ENCODE assay signal across 8 mouse cellular contexts in the genomic region with DNA sequence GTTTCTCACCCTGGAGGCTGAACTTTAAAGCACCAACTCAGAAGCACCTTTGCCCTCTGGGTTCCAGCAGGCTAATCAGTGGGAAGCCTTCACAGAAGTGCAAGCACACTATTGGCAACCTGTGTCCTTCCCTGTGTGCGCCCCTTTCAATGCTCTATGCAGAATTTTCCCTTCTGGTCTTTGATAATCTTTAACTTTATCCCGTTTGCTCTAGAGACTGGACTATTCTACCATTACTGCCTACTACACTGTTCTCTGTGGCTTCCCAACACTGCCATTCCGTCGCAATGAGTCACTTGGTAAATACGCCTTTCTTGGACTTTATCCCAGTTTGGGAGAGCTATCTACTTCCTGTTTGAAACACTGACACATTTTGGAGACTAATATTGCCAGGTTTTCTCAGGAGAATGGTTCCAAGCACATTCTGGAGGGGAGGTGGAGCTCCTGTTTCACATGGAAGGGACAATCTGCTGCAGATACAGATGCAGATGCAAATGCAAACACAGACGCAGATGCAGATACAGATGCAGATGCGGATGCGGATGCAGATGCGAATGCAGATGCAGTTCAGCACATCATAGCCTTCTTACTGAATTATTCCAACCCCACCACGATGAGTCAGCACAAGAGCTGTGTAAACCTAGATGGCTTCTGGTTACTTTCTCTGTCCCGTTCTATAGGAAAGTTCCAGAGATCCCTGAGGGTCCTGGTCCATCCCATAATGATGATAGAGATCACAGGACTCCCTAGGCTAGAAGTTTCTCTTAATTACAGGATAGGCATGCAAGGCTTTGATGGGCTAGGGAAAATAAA. TPM values are rescaled to one million over a fixed set of nuclear protein-coding genes. Genes with fewer than 3 reads are reported as not detected.
DNase-seq lines count a peak whose midpoint lies in the region; ATAC-seq and TF ChIP-seq lines count a peak whose summit lies in the region.

No protein-coding gene starts in this region.

- 25% methylated on average over 11 of the region's 11 CpGs for WGBS in heart, adult 2 months
- 53% methylated on average over 11 of the region's 11 CpGs for WGBS in kidney, postnatal 0 days
- WGBS in liver, postnatal 0 days (ENCODE audit: insufficient replicate concordance): 46% methylated on average over 11 of the region's 11 CpGs

- peak overlapping the region; percentile 21; the same call in 1 of the 2 replicates for H3K4me3 ChIP-seq in heart, adult 2 months
- no peak overlapping the region for H3K4me3 ChIP-seq in kidney, postnatal 0 days (replicated peaks; ENCODE audit: low read depth, low read length)
- no peak overlapping the region for H3K4me3 ChIP-seq in liver, postnatal 0 days (ENCODE audit: low read depth, low read length)

- H3K27ac ChIP-seq in heart, adult 2 months: peak overlapping the region; percentile 85
- H3K27ac ChIP-seq in kidney, postnatal 0 days: peak overlapping the region; percentile 75; the same call in 1 of the 2 replicates
- H3K27ac ChIP-seq in liver, postnatal 0 days (ENCODE audit: low read depth): peak overlapping the region; percentile 92

- no peak overlapping the region for H3K4me2 ChIP-seq in kidney, postnatal 0 days (ENCODE audit: low read length)
- no peak overlapping the region for H3K4me2 ChIP-seq in liver, postnatal 0 days (ENCODE audit: low read depth, low read length)

- H3K9me3 ChIP-seq in kidney, postnatal 0 days (replicated peaks; ENCODE audit: low read length): no peaks in the 10 kb centered on the region
- no peaks in the 10 kb centered on the region for H3K9me3 ChIP-seq in liver, postnatal 0 days (ENCODE audit: low read length)

- H3K4me1 ChIP-seq in heart, adult 2 months (ENCODE audit: control insufficient read depth, insufficient read depth, low read length): peaks cover 13% of the 10 kb centered on the region
- H3K4me1 ChIP-seq in kidney, postnatal 0 days (replicated peaks; ENCODE audit: insufficient read depth, low read length): no peaks in the 10 kb centered on the region
- peaks cover 13% of the 10 kb centered on the region for H3K4me1 ChIP-seq in liver, postnatal 0 days (ENCODE audit: insufficient read depth)

- peaks cover 13% of the 10 kb centered on the region for H3K36me3 ChIP-seq in heart, adult 2 months (ENCODE audit: control insufficient read depth, insufficient read depth, low read length)
- H3K36me3 ChIP-seq in kidney, postnatal 0 days (ENCODE audit: insufficient read depth, low read length): no peaks in the 10 kb centered on the region
- no peaks in the 10 kb centered on the region for H3K36me3 ChIP-seq in liver, postnatal 0 days (replicated peaks; ENCODE audit: insufficient read depth, low read length)

- TF ChIP-seq CTCF in heart, adult 2 months (IDR thresholded peaks at IDR 0.05): no peak
- TF ChIP-seq CTCF in kidney, postnatal 0 days (IDR thresholded peaks at IDR 0.05; ENCODE audit: low read depth): no peak
- no peak for TF ChIP-seq CTCF in liver, postnatal 0 days (IDR thresholded peaks at IDR 0.05; ENCODE audit: low read depth)

- no peak for TF ChIP-seq EP300 in heart, adult 2 months (IDR thresholded peaks at IDR 0.05; ENCODE audit: insufficient read depth, low read depth, low read length)
- peak; percentile 86 for TF ChIP-seq EP300 in liver, postnatal 0 days (IDR thresholded peaks at IDR 0.05; ENCODE audit: low read depth)

- intact Hi-C loops in heart, adult 2 months (cut with DNase I): loop anchor here (2.0 to 5.0 kb wide), 3 partner anchors 16 to 72 kb away; a partner anchor contains a TSS

- 0 out of 2 replicates have a peak, but pooled peaks have one; percentile 22 for TF ChIP-seq POLR2A in heart, adult 2 months (IDR thresholded peaks at IDR 0.05; ENCODE audit: insufficient read depth, low read depth, low read length)

- H3K27me3 ChIP-seq in heart, adult 2 months (ENCODE audit: control insufficient read depth, insufficient read depth, low read length): no peaks in the 10 kb centered on the region
- no peaks in the 10 kb centered on the region for H3K27me3 ChIP-seq in kidney, postnatal 0 days (ENCODE audit: insufficient read depth, low read length)
- H3K27me3 ChIP-seq in liver, postnatal 0 days (ENCODE audit: insufficient read depth, low read length): no peaks in the 10 kb centered on the region

- no peaks in the 10 kb centered on the region for H3K79me2 ChIP-seq in heart, adult 2 months (replicated peaks; ENCODE audit: control insufficient read depth, insufficient read depth, low read length)

- no peak overlapping the region for H3K9ac ChIP-seq in heart, adult 2 months (ENCODE audit: low read depth, low read length)
- no peak overlapping the region for H3K9ac ChIP-seq in kidney, postnatal 0 days (ENCODE audit: low read depth, low read length)
- no peak overlapping the region for H3K9ac ChIP-seq in liver, postnatal 0 days (replicated peaks)

- DNase-seq in urinary bladder, postnatal 14 days (ENCODE audit: low spot score): peak; percentile 69
- no peak for DNase-seq in urinary bladder, postnatal 10 days (ENCODE audit: low spot score)
- DNase-seq in heart, adult 2 months: peak; percentile 41 to 76
- DNase-seq in kidney, postnatal 0 days (ENCODE audit: low spot score): peak; percentile 94
- DNase-seq in liver, postnatal 0 days: peak; percentile 47
- peak; percentile 86 for DNase-seq in yolk sac, embryonic 10.5 days (ENCODE audit: low spot score)
- DNase-seq in cerebellum, adult 11 months: no peak
- no peak for DNase-seq in cerebellum, postnatal 14 days

- ATAC-seq in kidney, postnatal 0 days (replicated peaks; ENCODE audit: low FRiP score, low read depth): peak; percentile 91
- ATAC-seq in liver, postnatal 0 days: peak; percentile 94

RNA-seq across cellular contexts. Expression of a gene that starts 34.4 kb away (rescaled TPM):
- total RNA-seq in heart, adult 2 months (2021): 10 to 100 TPM; 22.3 to 23.7 TPM
- 6.4 and 17.1 TPM in 2 replicates for polyA plus RNA-seq in heart, adult 2 months (2012; rRNA removed)
- polyA plus RNA-seq in kidney, postnatal 0 days (2015; fragmentation: Nextera tagmentation; extraction: Ambion mirVana): 11.4 and 12.8 TPM in 2 replicates
- polyA plus RNA-seq in liver, postnatal 0 days (2015; fragmentation: Nextera tagmentation; extraction: Ambion mirVana): 6.5 and 8.4 TPM in 2 replicates

Comparison
In these comparisons a context has a peak if more than half of its experiments do, and no peak if none do; other contexts are left out.
1. DNase-seq: peak in urinary bladder, postnatal 14 days (single experiment), heart, adult 2 months (2 of 2), kidney, postnatal 0 days (single experiment), liver, postnatal 0 days (single experiment) and yolk sac, embryonic 10.5 days (single experiment); none in urinary bladder, postnatal 10 days (single experiment), cerebellum, adult 11 months (single experiment) and cerebellum, postnatal 14 days (0 of 2).
2. Peak in every context shown above with its lines, with median percentiles within 50 percentile points of each other: H3K27ac ChIP-seq.